10 mouse cellular contexts compared by ENCODE assay signal in genomic region chr6:15721716-15722031, GRCm38 (mm10). TPM values are rescaled to one million over a fixed set of nuclear protein-coding genes. Genes with fewer than 3 reads are reported as not detected.
DNase-seq lines count a peak whose midpoint lies in the region; ATAC-seq and TF ChIP-seq lines count a peak whose summit lies in the region.
"Had no signal": no experiment of that assay in that cellular context is flagged by ENCODE, and none has a peak within 500 bp of the region (broad histone marks: within the 10 kb centered on the region; RNA-seq: fewer than 3 reads in every experiment).

No protein-coding gene starts in this region.

- H3K27me3 ChIP-seq in kidney, adult 2 months (replicated peaks; ENCODE audit: control insufficient read depth, insufficient read depth, low read length) = no peaks in the 10 kb centered on the region
- H3K27me3 ChIP-seq in embryonic facial prominence, embryonic 11.5 days (ENCODE audit: control insufficient read depth, insufficient read depth, low read length) = no peaks in the 10 kb centered on the region
- no peaks in the 10 kb centered on the region for H3K27me3 ChIP-seq in hindbrain, postnatal 0 days (ENCODE audit: insufficient read depth, low read length)
- H3K27me3 ChIP-seq in midbrain, embryonic 15.5 days (replicated peaks) = peaks cover 6% of the 10 kb centered on the region; the same call in 1 of the 2 replicates

- H3K4me1 ChIP-seq in kidney, adult 2 months (ENCODE audit: control insufficient read depth, insufficient read depth, low read length) = no peaks in the 10 kb centered on the region; the same call in 1 of the 2 replicates
- no peaks in the 10 kb centered on the region; the same call in 1 of the 2 replicates for H3K4me1 ChIP-seq in embryonic facial prominence, embryonic 11.5 days (ENCODE audit: control insufficient read depth, insufficient read depth, low read length)
- H3K4me1 ChIP-seq in hindbrain, postnatal 0 days (ENCODE audit: insufficient read depth, low read length) = no peaks in the 10 kb centered on the region
- H3K4me1 ChIP-seq in midbrain, embryonic 15.5 days = peaks cover 13% of the 10 kb centered on the region

- no peak for ATAC-seq in embryonic facial prominence, embryonic 11.5 days (replicated peaks; ENCODE audit: insufficient number of reproducible peaks, low FRiP score, low TSS enrichment, low read depth)
- ATAC-seq in hindbrain, postnatal 0 days = no peak
- no peak for ATAC-seq in midbrain, embryonic 15.5 days (replicated peaks)

- H3K9ac ChIP-seq in embryonic facial prominence, embryonic 11.5 days (replicated peaks; ENCODE audit: low read length) = peak overlapping the region; percentile 87
- H3K9ac ChIP-seq in hindbrain, postnatal 0 days (replicated peaks; ENCODE audit: low read length) = 0 out of 2 replicates have a peak overlapping the region, but pooled peaks have one; percentile 55
- no peak overlapping the region for H3K9ac ChIP-seq in midbrain, embryonic 15.5 days

- WGBS in kidney, adult 2 months = 28% methylated on average over 5 of the region's 5 CpGs
- 10% methylated on average over 5 of the region's 5 CpGs for WGBS in embryonic facial prominence, embryonic 11.5 days
- 32% methylated on average over 5 of the region's 5 CpGs for WGBS in hindbrain, postnatal 0 days
- 33% methylated on average over 5 of the region's 5 CpGs for WGBS in midbrain, embryonic 15.5 days

- no peak for TF ChIP-seq CTCF in kidney, adult 2 months (conservative IDR thresholded peaks at IDR 0.05; ENCODE audit: insufficient read depth, insufficient read length, low read depth, low read length)
- no peak for TF ChIP-seq CTCF in hindbrain, postnatal 0 days (IDR thresholded peaks at IDR 0.05; ENCODE audit: low read depth)

- no peaks in the 10 kb centered on the region for H3K36me3 ChIP-seq in kidney, adult 2 months (ENCODE audit: control insufficient read depth, insufficient read depth, low read length)
- H3K36me3 ChIP-seq in embryonic facial prominence, embryonic 11.5 days (replicated peaks; ENCODE audit: control insufficient read depth, insufficient read depth, low read depth, low read length) = no peaks in the 10 kb centered on the region
- H3K36me3 ChIP-seq in hindbrain, postnatal 0 days (ENCODE audit: insufficient read depth, low read length) = no peaks in the 10 kb centered on the region
- H3K36me3 ChIP-seq in midbrain, embryonic 15.5 days (replicated peaks) = no peaks in the 10 kb centered on the region

- H3K4me3 ChIP-seq in kidney, adult 2 months (ENCODE audit: insufficient read depth, low read depth, low read length) = peak overlapping the region; percentile 91
- peak overlapping the region; percentile 58 for H3K4me3 ChIP-seq in embryonic facial prominence, embryonic 11.5 days (ENCODE audit: low read depth, low read length)
- H3K4me3 ChIP-seq in hindbrain, postnatal 0 days (ENCODE audit: low read length) = peak overlapping the region; percentile 59
- peak overlapping the region; percentile 50 for H3K4me3 ChIP-seq in midbrain, embryonic 15.5 days

- peak overlapping the region; percentile 92 for H3K4me2 ChIP-seq in embryonic facial prominence, embryonic 11.5 days (ENCODE audit: low read depth, low read length)
- H3K4me2 ChIP-seq in hindbrain, postnatal 0 days (ENCODE audit: low read depth, low read length) = peak overlapping the region; percentile 93
- peak overlapping the region; percentile 98 for H3K4me2 ChIP-seq in midbrain, embryonic 15.5 days

- peak overlapping the region; percentile 93 for H3K27ac ChIP-seq in kidney, adult 2 months (ENCODE audit: insufficient read depth, low read depth, low read length)
- H3K27ac ChIP-seq in embryonic facial prominence, embryonic 11.5 days (replicated peaks; ENCODE audit: low read depth, low read length) = no peak overlapping the region
- no peak overlapping the region for H3K27ac ChIP-seq in hindbrain, postnatal 0 days
- no peak overlapping the region for H3K27ac ChIP-seq in midbrain, embryonic 15.5 days

- no peak for DNase-seq in kidney, adult 2 months
- no peak for DNase-seq in kidney, postnatal 10 days
- DNase-seq in embryonic facial prominence, embryonic 11.5 days (ENCODE audit: low spot score) = peak; percentile 57
- DNase-seq in hindbrain, postnatal 0 days (ENCODE audit: low spot score) = no peak
- DNase-seq in right cerebral cortex, adult 2 months (ENCODE audit: low spot score in 2 of 2) = no peak
- DNase-seq in gastrocnemius, postnatal 4 days (ENCODE audit: low spot score in 2 of 2) = no peak
- no peak for DNase-seq in gastrocnemius, postnatal 25 days
- DNase-seq: cerebellum, adult 11 months had no signal

- no peak for TF ChIP-seq POLR2A in kidney, adult 2 months (IDR thresholded peaks at IDR 0.05; ENCODE audit: low read depth, low read length)

- H3K9me3 ChIP-seq in embryonic facial prominence, embryonic 11.5 days (replicated peaks; ENCODE audit: control insufficient read depth, low read length) = no peaks in the 10 kb centered on the region
- H3K9me3 ChIP-seq in hindbrain, postnatal 0 days (ENCODE audit: low read length) = no peaks in the 10 kb centered on the region
- no peaks in the 10 kb centered on the region for H3K9me3 ChIP-seq in midbrain, embryonic 15.5 days

RNA-seq across cellular contexts. Expression of gene Mdfic, which starts 1.2 kb away (rescaled TPM):
- polyA plus RNA-seq in kidney, adult 2 months (2012; rRNA removed) = 9.7 and 10.5 TPM in 2 replicates
- 8.5 and 9.9 TPM in 2 replicates for polyA plus RNA-seq in embryonic facial prominence, embryonic 11.5 days (2014; fragmentation: Nextera tagmentation; extraction: Ambion mirVana)
- 4.2 and 8.6 TPM in 2 replicates for total RNA-seq in hindbrain, postnatal 0 days (2014; rRNA removed)
- polyA plus RNA-seq in hindbrain, postnatal 0 days (2015; fragmentation: Nextera tagmentation; extraction: Ambion mirVana) = 0.81 and 1.4 TPM in 2 replicates
- polyA plus RNA-seq in midbrain, embryonic 15.5 days (2015; fragmentation: Nextera tagmentation; extraction: Ambion mirVana) = 1.0 and 1.2 TPM in 2 replicates
- total RNA-seq in gastrocnemius, postnatal 4 days (2021) = 10 to 100 TPM; 27.2 to 28.9 TPM
- total RNA-seq in gastrocnemius, postnatal 25 days (2021) = 10 to 100 TPM in 1 of 2 experiments, 1 to 10 TPM in 1; 9.3 to 10.5 TPM
- total RNA-seq: MEL had no signal
